Mouse (Mus musculus) bone marrow, adult 2 months (tissue): ENCODE data around the gene Zfp106.

Source experiments
- CTCF ChIP-seq: fragments of 200-500 bp; IDR thresholded peaks from 2 replicates; pipeline ENCODE4 v1.5.1; 2011; ENCODE audit warnings: low read length, control low read depth; ENCODE audit not compliant: control insufficient read depth, insufficient read depth
- POLR2A ChIP-seq: fragments of 200-500 bp; IDR thresholded peaks from 2 replicates; pipeline ENCODE4 v1.6.1; 2011; ENCODE audit warnings: low read depth, mild to moderate bottlenecking, control low read depth, low read length, borderline replicate concordance; ENCODE audit not compliant: control insufficient read depth

GRCm38 (mm10) chr2:120484241-120484640, 79.4 kb downstream of the Zfp106 start:
- TF ChIP-seq POLR2A (no peak), CTCF (no peak)
